Mouse (Mus musculus): ENCODE measurements at regions not wholly inside any gene's neighbourhood (a gene's known extent, or its start where the extent isn't known, plus 50 kb on each side); places are given as distances from the start of the nearest gene placed in this dataset.

- Histone ChIP-seq H3K4me1 (ENCODE audit: control insufficient read depth, insufficient read depth, low read length) (no peaks in the 10 kb centered on the region), H3K36me3 (ENCODE audit: control insufficient read depth, insufficient read depth, low read length) (no peaks in the 10 kb centered on the region), H3K27me3 (replicated peaks; ENCODE audit: control insufficient read depth, insufficient read depth, low read length) (no peaks in the 10 kb centered on the region), H3K4me2 (ENCODE audit: low read length) (no peak overlapping the region), H3K27ac (ENCODE audit: low read depth, low read length) (no peak overlapping the region), H3K4me3 (ENCODE audit: low read depth, low read length) (no peak overlapping the region), H3K9me3 (replicated peaks; ENCODE audit: control insufficient read depth, low read length) (no peaks in the 10 kb centered on the region), H3K9ac (ENCODE audit: low read length) (no peak overlapping the region)
- DNase-seq (ENCODE audit: low spot score) (no peak), ATAC-seq (no peak)
- 90% methylated on average over 1 of the region's 1 CpGs for WGBS
Observed at GRCm38 (mm10) chr15:45171605-45172004, 5037.4 kb downstream of the 9330182O14Rik start.

GRCm38 (mm10) chr15:45178341-45178740, 5044.2 kb downstream of the 9330182O14Rik start:
- no peak overlapping the region for H3K27ac ChIP-seq (ENCODE audit: low read depth, low read length)
- no peak overlapping the region for H3K4me3 ChIP-seq (ENCODE audit: low read depth, low read length)
- no peaks in the 10 kb centered on the region for H3K9me3 ChIP-seq (replicated peaks; ENCODE audit: control insufficient read depth, low read length)
- no peaks in the 10 kb centered on the region for H3K36me3 ChIP-seq (ENCODE audit: control insufficient read depth, insufficient read depth, low read length)
- H3K27me3 ChIP-seq (replicated peaks; ENCODE audit: control insufficient read depth, insufficient read depth, low read length) = no peaks in the 10 kb centered on the region
- H3K4me2 ChIP-seq (ENCODE audit: low read length) = no peak overlapping the region
- DNase-seq (ENCODE audit: low spot score) (peak; percentile 72), ATAC-seq (no peak)
- no peak overlapping the region for H3K9ac ChIP-seq (ENCODE audit: low read length)
- WGBS = 54% methylated on average over 2 of the region's 2 CpGs
- no peaks in the 10 kb centered on the region for H3K4me1 ChIP-seq (ENCODE audit: control insufficient read depth, insufficient read depth, low read length)

- no peaks in the 10 kb centered on the region for H3K36me3 ChIP-seq (ENCODE audit: control insufficient read depth, insufficient read depth, low read length)
- ATAC-seq (no peak), DNase-seq (ENCODE audit: low spot score) (peak; percentile 16)
- no peak overlapping the region for H3K9ac ChIP-seq (ENCODE audit: low read length)
- H3K9me3 ChIP-seq (replicated peaks; ENCODE audit: control insufficient read depth, low read length) = no peaks in the 10 kb centered on the region
- no peak overlapping the region for H3K4me2 ChIP-seq (ENCODE audit: low read length)
- 65% methylated on average over 5 of the region's 5 CpGs for WGBS
- H3K4me3 ChIP-seq (ENCODE audit: low read depth, low read length) = no peak overlapping the region
- no peaks in the 10 kb centered on the region for H3K4me1 ChIP-seq (ENCODE audit: control insufficient read depth, insufficient read depth, low read length)
- H3K27ac ChIP-seq (ENCODE audit: low read depth, low read length) = no peak overlapping the region
- no peaks in the 10 kb centered on the region for H3K27me3 ChIP-seq (replicated peaks; ENCODE audit: control insufficient read depth, insufficient read depth, low read length)
Observed at GRCm38 (mm10) chr15:45180173-45180572, 5046.0 kb downstream of the 9330182O14Rik start.

Measured in forebrain, embryonic 14.5 days (tissue).